Mouse (Mus musculus): ENCODE data around the gene Them7. TPM values are rescaled to one million over a fixed set of nuclear protein-coding genes. Genes with fewer than 3 reads are reported as not detected.
A peak's percentile ranks its signal among the peaks of the same experiment; 100 is the strongest.

Them7 gene
- polyA plus RNA-seq, 1 experiment = not detected

GRCm38 (mm10) chr2:105379682-105380081 lies 155.6 kb downstream of the Them7 start:
- TF ChIP-seq CEBPB (IDR thresholded peaks at IDR 0.05; ENCODE audit: low read depth) (no peak), MYOG (IDR thresholded peaks at IDR 0.05; ENCODE audit: control insufficient read depth, extremely low read depth, insufficient read length) (no peak), USF1 (IDR thresholded peaks at IDR 0.05; ENCODE audit: low read depth) (no peak), FOSL1 (IDR thresholded peaks at IDR 0.05; ENCODE audit: insufficient read depth, low read length, poor library complexity, severe bottlenecking) (no peak), MYOD1 (IDR thresholded peaks at IDR 0.05; ENCODE audit: control insufficient read depth, insufficient read length, low read depth) (no peak), CTCF (IDR thresholded peaks at IDR 0.05; ENCODE audit: control insufficient read depth, insufficient read depth, insufficient read length) (no peak), MAX (IDR thresholded peaks at IDR 0.05) (no peak)
- H3K79me2 ChIP-seq (ENCODE audit: control insufficient read depth, insufficient read depth) = no peaks in the 10 kb centered on the region
- H3ac ChIP-seq (ENCODE audit: control insufficient read depth, insufficient read length, low read depth) = no peak overlapping the region
- H3K79me3 ChIP-seq (ENCODE audit: low read depth) = no peaks in the 10 kb centered on the region
- no peaks in the 10 kb centered on the region for H3K36me3 ChIP-seq (ENCODE audit: control insufficient read depth, insufficient read depth)
- H3K27me3 ChIP-seq (ENCODE audit: control insufficient read depth, insufficient read depth, insufficient read length) = no peaks in the 10 kb centered on the region
- no peak overlapping the region for H3K4me3 ChIP-seq (ENCODE audit: insufficient read depth, poor library complexity, severe bottlenecking)

- Histone ChIP-seq H3ac (ENCODE audit: control insufficient read depth, insufficient read length, low read depth) (no peak overlapping the region), H3K36me3 (ENCODE audit: control insufficient read depth, insufficient read depth) (peaks cover 3% of the 10 kb centered on the region), H3K79me3 (ENCODE audit: low read depth) (no peaks in the 10 kb centered on the region), H3K27me3 (ENCODE audit: control insufficient read depth, insufficient read depth, insufficient read length) (no peaks in the 10 kb centered on the region), H3K4me3 (ENCODE audit: insufficient read depth, poor library complexity, severe bottlenecking) (no peak overlapping the region), H3K79me2 (ENCODE audit: control insufficient read depth, insufficient read depth) (no peaks in the 10 kb centered on the region)
- TF ChIP-seq CEBPB (IDR thresholded peaks at IDR 0.05; ENCODE audit: low read depth) (no peak), FOSL1 (IDR thresholded peaks at IDR 0.05; ENCODE audit: insufficient read depth, low read length, poor library complexity, severe bottlenecking) (no peak), CTCF (IDR thresholded peaks at IDR 0.05; ENCODE audit: control insufficient read depth, insufficient read depth, insufficient read length) (no peak), USF1 (IDR thresholded peaks at IDR 0.05; ENCODE audit: low read depth) (no peak), MAX (IDR thresholded peaks at IDR 0.05) (no peak), MYOG (IDR thresholded peaks at IDR 0.05; ENCODE audit: control insufficient read depth, extremely low read depth, insufficient read length) (no peak), MYOD1 (IDR thresholded peaks at IDR 0.05; ENCODE audit: control insufficient read depth, insufficient read length, low read depth) (peak; percentile 69)
Measured at GRCm38 (mm10) chr2:105380757-105381319, 156.7 kb downstream of the Them7 start.

- TF ChIP-seq MYOG (IDR thresholded peaks at IDR 0.05; ENCODE audit: control insufficient read depth, extremely low read depth, insufficient read length) (no peak), MYOD1 (IDR thresholded peaks at IDR 0.05; ENCODE audit: control insufficient read depth, insufficient read length, low read depth) (no peak), CTCF (IDR thresholded peaks at IDR 0.05; ENCODE audit: control insufficient read depth, insufficient read depth, insufficient read length) (no peak), FOSL1 (IDR thresholded peaks at IDR 0.05; ENCODE audit: insufficient read depth, low read length, poor library complexity, severe bottlenecking) (no peak), CEBPB (IDR thresholded peaks at IDR 0.05; ENCODE audit: low read depth) (no peak), MAX (IDR thresholded peaks at IDR 0.05) (no peak), USF1 (IDR thresholded peaks at IDR 0.05; ENCODE audit: low read depth) (no peak)
- Histone ChIP-seq H3ac (ENCODE audit: control insufficient read depth, insufficient read length, low read depth) (no peak overlapping the region), H3K36me3 (ENCODE audit: control insufficient read depth, insufficient read depth) (peaks cover 25% of the 10 kb centered on the region), H3K79me2 (ENCODE audit: control insufficient read depth, insufficient read depth) (no peaks in the 10 kb centered on the region), H3K4me3 (ENCODE audit: insufficient read depth, poor library complexity, severe bottlenecking) (no peak overlapping the region), H3K79me3 (ENCODE audit: low read depth) (no peaks in the 10 kb centered on the region), H3K27me3 (ENCODE audit: control insufficient read depth, insufficient read depth, insufficient read length) (no peaks in the 10 kb centered on the region)
Measured at GRCm38 (mm10) chr2:105383063-105383462, 158.9 kb downstream of the Them7 start.

- TF ChIP-seq MYOG (IDR thresholded peaks at IDR 0.05; ENCODE audit: control insufficient read depth, extremely low read depth, insufficient read length) (no peak), MAX (IDR thresholded peaks at IDR 0.05) (no peak), CEBPB (IDR thresholded peaks at IDR 0.05; ENCODE audit: low read depth) (no peak)
- Histone ChIP-seq H3K79me2 (ENCODE audit: control insufficient read depth, insufficient read depth) (no peaks in the 10 kb centered on the region), H3K36me3 (ENCODE audit: control insufficient read depth, insufficient read depth) (peaks cover 45% of the 10 kb centered on the region)
Measured at GRCm38 (mm10) chr2:105384998-105385397, 160.9 kb downstream of the Them7 start.

DNA sequence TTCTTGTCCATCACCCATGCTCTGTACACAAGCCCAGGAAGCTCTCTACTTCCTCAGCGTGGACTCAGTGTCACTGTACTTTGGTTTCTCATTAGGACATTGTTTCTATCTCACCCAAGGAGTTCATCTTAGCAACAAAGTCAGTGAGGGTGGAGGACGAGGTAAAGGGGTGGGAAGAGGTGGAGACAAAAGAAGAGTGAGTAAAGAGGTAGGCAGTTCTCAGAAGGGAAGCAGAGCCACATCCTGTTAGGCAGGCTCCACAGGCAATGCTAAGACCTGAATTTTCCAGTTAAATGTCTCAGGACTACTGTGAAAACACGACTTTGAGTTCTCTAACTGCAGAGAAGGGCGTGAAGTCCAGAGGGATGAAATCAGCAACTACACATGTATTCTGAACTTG lies 162.3 kb downstream of the Them7 start:
- TF ChIP-seq USF1 (IDR thresholded peaks at IDR 0.05; ENCODE audit: low read depth) (no peak), MAX (IDR thresholded peaks at IDR 0.05) (no peak), MYOG (IDR thresholded peaks at IDR 0.05; ENCODE audit: control insufficient read depth, extremely low read depth, insufficient read length) (no peak), FOSL1 (IDR thresholded peaks at IDR 0.05; ENCODE audit: insufficient read depth, low read length, poor library complexity, severe bottlenecking) (no peak), CEBPB (IDR thresholded peaks at IDR 0.05; ENCODE audit: low read depth) (no peak), CTCF (IDR thresholded peaks at IDR 0.05; ENCODE audit: control insufficient read depth, insufficient read depth, insufficient read length) (no peak), MYOD1 (IDR thresholded peaks at IDR 0.05; ENCODE audit: control insufficient read depth, insufficient read length, low read depth) (no peak)
- Histone ChIP-seq H3K27me3 (ENCODE audit: control insufficient read depth, insufficient read depth, insufficient read length) (no peaks in the 10 kb centered on the region), H3ac (ENCODE audit: control insufficient read depth, insufficient read length, low read depth) (no peak overlapping the region), H3K79me2 (ENCODE audit: control insufficient read depth, insufficient read depth) (no peaks in the 10 kb centered on the region), H3K4me3 (ENCODE audit: insufficient read depth, poor library complexity, severe bottlenecking) (no peak overlapping the region), H3K36me3 (ENCODE audit: control insufficient read depth, insufficient read depth) (peaks cover 52% of the 10 kb centered on the region), H3K79me3 (ENCODE audit: low read depth) (no peaks in the 10 kb centered on the region)

More at GRCm38 (mm10) chr2:105384998-105385397, 160.9 kb downstream of the Them7 start:
- H3K27me3 ChIP-seq (ENCODE audit: control insufficient read depth, insufficient read depth, insufficient read length) = no peaks in the 10 kb centered on the region
- no peaks in the 10 kb centered on the region for H3K79me3 ChIP-seq (ENCODE audit: low read depth)
- no peak overlapping the region for H3ac ChIP-seq (ENCODE audit: control insufficient read depth, insufficient read length, low read depth)
- H3K4me3 ChIP-seq (ENCODE audit: insufficient read depth, poor library complexity, severe bottlenecking) = no peak overlapping the region

Measured in C2C12 (cell line).